Mouse (Mus musculus) mouse trophoblast stem cell (cell line): ENCODE results near the gene Msantd1.
"Not testable (repeated sequence)": the region's sequence is repeated elsewhere in the genome, so short reads cannot be mapped to it uniquely, and the experiment has no call there.

Experiments
- in situ Hi-C, 2 experiments: fragments of 300-500 bp; cut with MseI, MboI; formaldehyde crosslinking; loops; 2 replicates in 1 of 2; 3 replicates in 1 of 2; pipeline ENCODE4 v1.15.1; 2025

Gene Msantd1

GRCm38 (mm10) chr5:34907910-34908725 is at the start of gene Msantd1:
TSS of gene Msantd1 (plus strand) at chr5:34908012.
- in situ Hi-C loops = no loop called here

GRCm38 (mm10) chr5:34865367-34865766 is 42.4 kb upstream of the Msantd1 start:
- in situ Hi-C loops = no loop called here

GRCm38 (mm10) chr5:34880307-34880706 is 27.5 kb upstream of the Msantd1 start:
- in situ Hi-C loops = not testable (repeated sequence)

GRCm38 (mm10) chr5:34881023-34881422 is 26.8 kb upstream of the Msantd1 start:
- in situ Hi-C loops = no loop called here

GRCm38 (mm10) chr5:34885250-34885649 is 22.6 kb upstream of the Msantd1 start:
- in situ Hi-C loops = no loop called here

GRCm38 (mm10) chr5:34889252-34889651 is 18.6 kb upstream of the Msantd1 start:
- in situ Hi-C loops = no loop called here

- in situ Hi-C loops = no loop called here
Measured at GRCm38 (mm10) chr5:34896697-34897453, 10.9 kb upstream of the Msantd1 start.

GRCm38 (mm10) chr5:34899787-34900469 is 7.9 kb upstream of the Msantd1 start:
- in situ Hi-C loops = no loop called here

GRCm38 (mm10) chr5:34902371-34902770 is 5.4 kb upstream of the Msantd1 start:
- in situ Hi-C loops = no loop called here

GRCm38 (mm10) chr5:34902811-34903385 is 4.9 kb upstream of the Msantd1 start:
- in situ Hi-C loops = no loop called here

GRCm38 (mm10) chr5:34904412-34904811 is 3.4 kb upstream of the Msantd1 start:
- in situ Hi-C loops = no loop called here

- in situ Hi-C loops = no loop called here
Measured at GRCm38 (mm10) chr5:34907230-34907629, 582 bp upstream of the Msantd1 start.

GRCm38 (mm10) chr5:34908726-34909633 is 1.2 kb downstream of the Msantd1 start:
- in situ Hi-C loops = no loop called here

- in situ Hi-C loops = loop anchor here in 1 of 2 experiments (10.0 kb wide), 1 partner anchor 125 kb away; no protein-coding TSS in a partner anchor
Measured at GRCm38 (mm10) chr5:34909634-34910503, 2.1 kb downstream of the Msantd1 start.

- in situ Hi-C loops = loop anchor here in 1 of 2 experiments (10.0 kb wide), 1 partner anchor 124 kb away; no protein-coding TSS in a partner anchor
Measured at GRCm38 (mm10) chr5:34910504-34910815, 2.6 kb downstream of the Msantd1 start.

GRCm38 (mm10) chr5:34915801-34916200 is 8.0 kb downstream of the Msantd1 start:
- in situ Hi-C loops = loop anchor here (5.0 to 10.0 kb wide), 2 partner anchors 119 to 122 kb away; no protein-coding TSS in a partner anchor

- in situ Hi-C loops = loop anchor here (5.0 to 10.0 kb wide), 2 partner anchors 118 to 120 kb away; no protein-coding TSS in a partner anchor
Measured at GRCm38 (mm10) chr5:34917234-34917655, 9.4 kb downstream of the Msantd1 start.

GRCm38 (mm10) chr5:34918785-34919184 is 11.0 kb downstream of the Msantd1 start:
- in situ Hi-C loops = loop anchor here (5.0 to 10.0 kb wide), 2 partner anchors 116 to 119 kb away; no protein-coding TSS in a partner anchor

GRCm38 (mm10) chr5:34922531-34922930 is 14.7 kb downstream of the Msantd1 start:
- in situ Hi-C loops = no loop called here
